Mouse (Mus musculus): ENCODE measurements around the gene Tpst1. TPM values are rescaled to one million over a fixed set of nuclear protein-coding genes. Genes with fewer than 3 reads are reported as not detected.

The Tpst1 gene
- polyA plus RNA-seq, 1 experiment: 41.6 TPM

DNA sequence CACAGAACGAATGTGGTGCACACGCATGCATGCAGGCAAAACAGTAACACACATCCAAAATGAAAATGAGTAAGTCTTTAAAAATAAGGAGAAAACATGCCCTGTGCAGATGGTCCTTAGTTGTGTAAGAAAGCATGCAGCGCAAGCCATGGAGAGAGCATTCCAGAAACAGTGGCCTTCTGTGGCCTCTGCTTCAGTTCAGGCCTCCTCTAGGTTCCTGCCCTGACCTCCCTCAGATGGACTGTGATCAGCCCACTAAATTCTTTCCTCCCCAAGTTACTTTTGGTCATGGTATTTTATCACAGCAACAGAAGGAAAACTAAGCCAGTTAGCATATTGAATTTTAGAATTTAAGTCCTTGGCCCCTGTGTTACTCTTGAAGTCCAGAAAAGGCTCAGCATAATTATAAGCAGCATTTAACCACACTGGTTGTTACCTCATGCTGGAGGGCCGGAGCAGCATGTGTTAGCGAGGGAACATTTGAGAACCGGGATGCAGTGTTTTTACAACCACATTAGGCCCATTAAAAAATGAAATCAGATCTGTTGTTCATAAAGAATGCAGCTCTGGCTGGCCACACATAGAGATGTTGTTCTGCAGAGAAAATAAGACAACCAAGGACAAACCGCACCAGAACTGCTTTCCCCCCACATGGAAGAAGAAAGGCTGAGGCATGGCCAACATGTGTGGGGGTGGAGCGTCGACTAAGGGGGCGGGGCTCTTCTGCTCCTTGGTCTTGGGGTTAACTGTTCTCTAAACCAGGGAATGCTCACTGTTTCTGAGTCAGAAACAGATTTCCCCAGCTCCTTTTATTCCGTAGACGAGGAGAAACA is 37.7 kb downstream of the Tpst1 start:
- DNase-seq: no peak
- 90% methylated on average over 12 of the region's 12 CpGs for WGBS
- no peak overlapping the region for H3K27ac ChIP-seq (ENCODE audit: insufficient read depth, low read length)
- no peak overlapping the region for H3K4me3 ChIP-seq (replicated peaks; ENCODE audit: insufficient read depth, low read depth, low read length)
- H3K27me3 ChIP-seq (ENCODE audit: control insufficient read depth, insufficient read depth, low read length): no peaks in the 10 kb centered on the region
- H3K4me1 ChIP-seq (ENCODE audit: control insufficient read depth, insufficient read depth, low read length): no peaks in the 10 kb centered on the region
- TF ChIP-seq CTCF (IDR thresholded peaks at IDR 0.05; ENCODE audit: borderline replicate concordance, insufficient read depth, low read depth, low read length) (no peak), POLR2A (IDR thresholded peaks at IDR 0.05; ENCODE audit: borderline replicate concordance, insufficient read depth, low read length) (no peak)

GRCm38 (mm10) chr5:130112653-130113052 is 39.5 kb downstream of the Tpst1 start:
- Histone ChIP-seq H3K27ac (ENCODE audit: insufficient read depth, low read length) (no peak overlapping the region), H3K4me3 (replicated peaks; ENCODE audit: insufficient read depth, low read depth, low read length) (no peak overlapping the region), H3K4me1 (ENCODE audit: control insufficient read depth, insufficient read depth, low read length) (no peaks in the 10 kb centered on the region), H3K27me3 (ENCODE audit: control insufficient read depth, insufficient read depth, low read length) (no peaks in the 10 kb centered on the region)
- no peak for DNase-seq
- TF ChIP-seq POLR2A (IDR thresholded peaks at IDR 0.05; ENCODE audit: borderline replicate concordance, insufficient read depth, low read length): no peak
- no peak for TF ChIP-seq CTCF (IDR thresholded peaks at IDR 0.05; ENCODE audit: borderline replicate concordance, insufficient read depth, low read depth, low read length)

DNA sequence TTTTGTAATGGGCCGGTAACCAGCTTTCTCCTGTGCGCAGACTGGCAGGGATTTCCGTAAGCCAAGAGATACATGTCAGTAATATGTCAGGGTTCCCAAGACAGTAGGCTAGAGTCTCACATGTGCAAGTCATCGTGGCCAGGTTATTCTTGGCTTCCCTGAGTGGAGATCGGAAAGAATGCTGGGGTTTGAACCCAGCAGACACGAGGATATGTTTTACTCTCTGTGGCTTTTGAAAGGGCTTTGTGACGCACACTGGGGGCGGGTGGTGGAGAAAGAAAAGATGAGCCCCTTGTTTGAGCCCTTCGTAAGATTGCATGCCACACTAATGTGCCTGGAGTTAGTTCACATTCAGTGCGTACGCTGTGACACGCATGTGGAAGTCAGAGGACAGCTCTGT is 43.0 kb downstream of the Tpst1 start:
- no peak for DNase-seq
- no peaks in the 10 kb centered on the region for H3K27me3 ChIP-seq (ENCODE audit: control insufficient read depth, insufficient read depth, low read length)
- H3K27ac ChIP-seq (ENCODE audit: insufficient read depth, low read length): no peak overlapping the region
- H3K4me1 ChIP-seq (ENCODE audit: control insufficient read depth, insufficient read depth, low read length): no peaks in the 10 kb centered on the region; the same call in 1 of the 2 replicates
- H3K4me3 ChIP-seq (replicated peaks; ENCODE audit: insufficient read depth, low read depth, low read length): no peak overlapping the region
- TF ChIP-seq POLR2A (IDR thresholded peaks at IDR 0.05; ENCODE audit: borderline replicate concordance, insufficient read depth, low read length): no peak
- no peak for TF ChIP-seq CTCF (IDR thresholded peaks at IDR 0.05; ENCODE audit: borderline replicate concordance, insufficient read depth, low read depth, low read length)
- WGBS: 90% methylated on average over 12 of the region's 12 CpGs

GRCm38 (mm10) chr5:130116857-130117256 is 43.7 kb downstream of the Tpst1 start:
- H3K27me3 ChIP-seq (ENCODE audit: control insufficient read depth, insufficient read depth, low read length): no peaks in the 10 kb centered on the region
- no peak for DNase-seq
- no peaks in the 10 kb centered on the region; the same call in 1 of the 2 replicates for H3K4me1 ChIP-seq (ENCODE audit: control insufficient read depth, insufficient read depth, low read length)
- no peak overlapping the region for H3K27ac ChIP-seq (ENCODE audit: insufficient read depth, low read length)
- 79% methylated on average over 7 of the region's 7 CpGs for WGBS
- H3K4me3 ChIP-seq (replicated peaks; ENCODE audit: insufficient read depth, low read depth, low read length): no peak overlapping the region
- TF ChIP-seq CTCF (IDR thresholded peaks at IDR 0.05; ENCODE audit: borderline replicate concordance, insufficient read depth, low read depth, low read length): no peak

DNA sequence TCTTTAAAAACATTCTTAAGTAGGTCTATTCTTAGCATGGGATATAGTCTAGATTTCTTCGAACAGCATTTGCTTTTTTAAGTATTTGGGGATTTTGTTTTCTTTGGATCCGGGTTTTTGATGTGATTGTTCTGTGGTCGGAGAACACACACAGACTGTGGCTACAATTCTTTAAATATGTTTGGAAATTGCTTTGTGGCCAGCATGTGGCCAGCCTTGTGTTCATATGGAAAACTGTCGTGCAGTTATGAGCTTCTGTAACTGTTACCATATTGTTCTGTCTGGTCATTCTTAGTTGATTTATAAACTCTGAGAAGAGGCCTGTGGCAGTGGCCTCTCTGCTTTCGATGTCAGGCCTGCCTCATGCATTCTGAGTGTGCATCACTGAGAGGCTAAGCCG is 44.8 kb downstream of the Tpst1 start:
- Histone ChIP-seq H3K4me3 (replicated peaks; ENCODE audit: insufficient read depth, low read depth, low read length) (no peak overlapping the region), H3K27ac (ENCODE audit: insufficient read depth, low read length) (no peak overlapping the region), H3K27me3 (ENCODE audit: control insufficient read depth, insufficient read depth, low read length) (no peaks in the 10 kb centered on the region), H3K4me1 (ENCODE audit: control insufficient read depth, insufficient read depth, low read length) (no peaks in the 10 kb centered on the region; the same call in 1 of the 2 replicates)
- 84% methylated on average over 6 of the region's 6 CpGs for WGBS
- TF ChIP-seq POLR2A (IDR thresholded peaks at IDR 0.05; ENCODE audit: borderline replicate concordance, insufficient read depth, low read length) (no peak), CTCF (IDR thresholded peaks at IDR 0.05; ENCODE audit: borderline replicate concordance, insufficient read depth, low read depth, low read length) (no peak)
- no peak for DNase-seq

DNA sequence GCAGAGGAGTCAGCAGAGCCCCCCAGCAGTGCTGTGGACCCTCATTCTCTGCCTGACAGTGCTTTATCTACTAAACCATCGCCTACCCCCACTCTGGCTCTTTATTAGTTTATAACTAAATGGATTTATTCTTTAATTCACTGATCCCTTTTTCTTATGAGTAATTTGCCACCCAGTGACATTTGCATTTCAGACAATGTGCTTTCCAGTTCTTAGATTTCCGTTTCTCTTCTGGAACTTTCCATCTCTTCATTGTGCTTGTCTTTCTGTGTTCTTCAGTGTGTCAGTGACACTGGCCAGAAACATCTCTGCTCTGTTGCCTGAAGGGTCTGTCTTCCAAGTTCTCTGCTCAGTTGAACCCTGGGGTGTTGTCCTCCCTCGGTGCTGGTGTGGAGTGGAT is 46.1 kb downstream of the Tpst1 start:
- H3K27ac ChIP-seq (ENCODE audit: insufficient read depth, low read length): no peak overlapping the region
- no peaks in the 10 kb centered on the region for H3K27me3 ChIP-seq (ENCODE audit: control insufficient read depth, insufficient read depth, low read length)
- H3K4me1 ChIP-seq (ENCODE audit: control insufficient read depth, insufficient read depth, low read length): no peaks in the 10 kb centered on the region; the same call in 1 of the 2 replicates
- TF ChIP-seq CTCF (IDR thresholded peaks at IDR 0.05; ENCODE audit: borderline replicate concordance, insufficient read depth, low read depth, low read length) (no peak), POLR2A (IDR thresholded peaks at IDR 0.05; ENCODE audit: borderline replicate concordance, insufficient read depth, low read length) (no peak)
- 67% methylated on average over 3 of the region's 3 CpGs for WGBS
- DNase-seq: no peak
- no peak overlapping the region for H3K4me3 ChIP-seq (replicated peaks; ENCODE audit: insufficient read depth, low read depth, low read length)

GRCm38 (mm10) chr5:130120070-130120736 is 47.1 kb downstream of the Tpst1 start:
- no peak overlapping the region for H3K4me3 ChIP-seq (replicated peaks; ENCODE audit: insufficient read depth, low read depth, low read length)
- no peak overlapping the region for H3K27ac ChIP-seq (ENCODE audit: insufficient read depth, low read length)
- no peaks in the 10 kb centered on the region; the same call in 1 of the 2 replicates for H3K4me1 ChIP-seq (ENCODE audit: control insufficient read depth, insufficient read depth, low read length)
- H3K27me3 ChIP-seq (ENCODE audit: control insufficient read depth, insufficient read depth, low read length): no peaks in the 10 kb centered on the region
- no peak for TF ChIP-seq POLR2A (IDR thresholded peaks at IDR 0.05; ENCODE audit: borderline replicate concordance, insufficient read depth, low read length)
- no peak for TF ChIP-seq CTCF (IDR thresholded peaks at IDR 0.05; ENCODE audit: borderline replicate concordance, insufficient read depth, low read depth, low read length)
- DNase-seq: no peak
- 90% methylated on average over 12 of the region's 12 CpGs for WGBS

DNA sequence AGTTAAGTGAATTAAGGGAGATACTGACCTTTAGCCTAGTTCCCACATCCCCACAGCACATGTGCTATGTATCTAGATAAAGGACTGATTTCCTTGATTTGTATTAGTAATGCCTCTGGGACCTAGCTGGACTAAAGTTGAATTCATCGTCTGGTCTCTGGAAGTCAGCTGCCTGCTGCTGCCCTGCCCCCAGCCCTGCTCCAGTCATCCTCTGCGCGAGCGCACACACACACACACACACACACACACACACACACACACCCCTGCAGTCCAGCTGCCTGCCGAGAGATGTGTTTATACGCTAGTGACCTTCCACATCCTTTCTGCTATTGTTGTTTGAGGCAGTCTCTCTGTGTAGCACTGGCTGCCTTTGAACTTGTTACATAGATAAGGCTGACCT is 47.8 kb downstream of the Tpst1 start:
- Histone ChIP-seq H3K4me3 (replicated peaks; ENCODE audit: insufficient read depth, low read depth, low read length) (no peak overlapping the region), H3K27me3 (ENCODE audit: control insufficient read depth, insufficient read depth, low read length) (no peaks in the 10 kb centered on the region), H3K4me1 (ENCODE audit: control insufficient read depth, insufficient read depth, low read length) (no peaks in the 10 kb centered on the region; the same call in 1 of the 2 replicates), H3K27ac (ENCODE audit: insufficient read depth, low read length) (no peak overlapping the region)
- TF ChIP-seq POLR2A (IDR thresholded peaks at IDR 0.05; ENCODE audit: borderline replicate concordance, insufficient read depth, low read length): no peak
- no peak for TF ChIP-seq CTCF (IDR thresholded peaks at IDR 0.05; ENCODE audit: borderline replicate concordance, insufficient read depth, low read depth, low read length)
- 70% methylated on average over 6 of the region's 6 CpGs for WGBS
- DNase-seq: no peak
